Mouse (Mus musculus) midbrain, postnatal 0 days (tissue): Measurements from ENCODE around the gene Vnn3. TPM values are rescaled to one million over a fixed set of nuclear protein-coding genes. Genes with fewer than 3 reads are reported as not detected.

Source experiments
- ATAC-seq: fragments of 200-750 bp; cut with Nextera tagmentation; 2 replicates; pipeline ENCODE4 v1.8.0; 2017; ENCODE audit warnings: moderate number of reproducible peaks, mild to moderate bottlenecking, moderate TSS enrichment, moderate library complexity; ENCODE audit not compliant: low FRiP score
- DNase-seq: peaks from one replicate; pipeline ENCODE4 v3.0.0-alpha.2; 2015; ENCODE audit warnings: low spot score
- H3K27ac ChIP-seq: fragments of 300-500 bp; sonication (generic); 2 replicates; pipeline ENCODE4 v1.5.1; 2014; ENCODE audit warnings: low read depth, mild to moderate bottlenecking, low read length, mixed read lengths
- H3K27me3 ChIP-seq: fragments of 300-500 bp; sonication (generic); 2 replicates; pipeline ENCODE4 v1.6.1; 2014; ENCODE audit warnings: low read length, control low read depth, mixed read lengths; ENCODE audit not compliant: insufficient read depth
- H3K36me3 ChIP-seq: fragments of 300-500 bp; sonication (generic); 2 replicates; pipeline ENCODE4 v1.6.1; 2014; ENCODE audit warnings: low read length, control low read depth, mixed read lengths; ENCODE audit not compliant: insufficient read depth
- H3K4me1 ChIP-seq: fragments of 300-500 bp; sonication (generic); 2 replicates; pipeline ENCODE4 v1.6.1; 2014; ENCODE audit warnings: mild to moderate bottlenecking, control low read depth, antibody characterized with exemption, low read length, mixed read lengths; ENCODE audit not compliant: insufficient read depth
- H3K4me2 ChIP-seq: fragments of 300-500 bp; sonication (generic); 2 replicates; pipeline ENCODE4 v1.6.1; 2014; ENCODE audit warnings: low read depth, mild to moderate bottlenecking, low read length, mixed read lengths; ENCODE audit not compliant: poor library complexity, severe bottlenecking
- H3K4me3 ChIP-seq: fragments of 300-500 bp; sonication (generic); 2 replicates; pipeline ENCODE4 v1.5.1; 2014; ENCODE audit warnings: low read depth, mild to moderate bottlenecking, low read length, moderate library complexity
- H3K9ac ChIP-seq: fragments of 300-500 bp; sonication (generic); replicated peaks from 2 replicates; pipeline ENCODE4 v1.6.1; 2014; ENCODE audit warnings: mild to moderate bottlenecking, low read length, moderate library complexity, mixed read lengths; ENCODE audit not compliant: poor library complexity, severe bottlenecking
- H3K9me3 ChIP-seq: fragments of 300-500 bp; sonication (generic); 2 replicates; pipeline ENCODE4 v1.6.1; 2016; ENCODE audit warnings: low read length, control low read depth
- CTCF ChIP-seq: IDR thresholded peaks from 2 replicates; pipeline ENCODE4 v1.5.1; 2016; ENCODE audit warnings: antibody characterized with exemption, mild to moderate bottlenecking
- WGBS: fragments of 180-500 bp; shearing (Covaris S2); extraction: QIAGEN DNeasy Blood & Tissue Kit; methylation state at CpG from one replicate; pipeline ENCODE4 v1.1.7; 2014; 5-methylcytosine and 5-hydroxymethylcytosine counted together
- polyA plus RNA-seq: library from polyadenylated mRNA; unstranded; fragments of >200 nt; fragmentation: Nextera tagmentation; extraction: Ambion mirVana; gene quantifications from 2 replicates; pipeline ENCODE4 v1.2.1, GENCODE M21; 2015
- total RNA-seq: library from RNA; depleted of rRNA; stranded (reverse); fragments of >200 nt; gene quantifications from 2 replicates; pipeline ENCODE4 v1.2.3, GENCODE M21; 2014

Vnn3 gene
- total and polyA plus RNA-seq, 2 experiments from 2014 or later: 0.09 TPM; not detected in 1

DNA sequence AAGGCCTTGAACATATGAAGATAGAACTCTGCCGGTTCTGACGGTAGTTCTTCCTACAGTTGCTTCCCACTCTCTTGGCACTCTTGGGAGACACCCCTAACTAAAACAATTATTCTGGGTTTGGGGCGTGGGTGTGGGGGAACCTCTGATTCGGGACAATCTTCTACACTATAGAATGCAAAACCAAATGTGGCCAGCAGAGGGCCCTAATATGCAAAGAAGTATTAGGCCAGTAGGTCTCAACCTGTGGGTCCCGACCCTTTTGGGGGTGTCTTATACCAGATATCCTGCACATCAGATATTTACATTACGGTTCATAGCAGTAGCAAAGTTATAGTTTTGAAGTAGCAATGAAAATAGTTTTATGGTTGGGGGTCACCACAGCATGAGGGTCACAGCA is 29.4 kb downstream of the Vnn3 start:
- Histone ChIP-seq H3K9ac (no peak overlapping the region), H3K4me1 (no peaks in the 10 kb centered on the region), H3K4me3 (no peak overlapping the region), H3K27ac (no peak overlapping the region), H3K9me3 (no peaks in the 10 kb centered on the region), H3K4me2 (no peak overlapping the region), H3K27me3 (no peaks in the 10 kb centered on the region), H3K36me3 (no peaks in the 10 kb centered on the region)
- no peak for ATAC-seq
- TF ChIP-seq CTCF: peak; percentile 35; the same call in 1 of the 2 replicates
- WGBS: 93% methylated on average over 6 of the region's 6 CpGs
- DNase-seq: no peak

DNA sequence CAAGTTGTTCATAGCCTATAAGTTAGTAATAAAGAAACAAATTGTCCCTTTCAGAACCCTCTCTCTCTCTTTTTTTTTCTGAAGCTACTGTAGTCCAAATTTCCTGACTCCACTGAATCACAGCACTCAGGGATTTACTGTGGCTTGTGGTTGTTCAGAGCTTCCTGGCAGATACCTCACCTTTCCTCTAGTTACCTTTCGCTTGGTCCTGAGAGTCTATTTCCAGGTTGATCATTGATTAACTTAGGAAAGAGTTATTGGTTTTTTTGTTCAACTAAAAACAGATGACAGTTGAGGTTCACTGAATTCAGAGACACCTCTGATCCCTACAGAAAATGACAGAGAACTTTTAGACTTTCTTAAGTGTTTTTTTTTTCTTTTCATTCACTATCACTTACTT is 33.6 kb downstream of the Vnn3 start:
- H3K4me2 ChIP-seq: no peak overlapping the region
- WGBS: 100% methylated on average over 1 of the region's 1 CpGs
- no peak overlapping the region for H3K27ac ChIP-seq
- H3K4me1 ChIP-seq: no peaks in the 10 kb centered on the region
- H3K27me3 ChIP-seq: no peaks in the 10 kb centered on the region
- H3K36me3 ChIP-seq: no peaks in the 10 kb centered on the region
- DNase-seq: no peak
- H3K9me3 ChIP-seq: no peaks in the 10 kb centered on the region
- H3K9ac ChIP-seq: no peak overlapping the region
- TF ChIP-seq CTCF: no peak
- ATAC-seq: no peak
- H3K4me3 ChIP-seq: no peak overlapping the region

DNA sequence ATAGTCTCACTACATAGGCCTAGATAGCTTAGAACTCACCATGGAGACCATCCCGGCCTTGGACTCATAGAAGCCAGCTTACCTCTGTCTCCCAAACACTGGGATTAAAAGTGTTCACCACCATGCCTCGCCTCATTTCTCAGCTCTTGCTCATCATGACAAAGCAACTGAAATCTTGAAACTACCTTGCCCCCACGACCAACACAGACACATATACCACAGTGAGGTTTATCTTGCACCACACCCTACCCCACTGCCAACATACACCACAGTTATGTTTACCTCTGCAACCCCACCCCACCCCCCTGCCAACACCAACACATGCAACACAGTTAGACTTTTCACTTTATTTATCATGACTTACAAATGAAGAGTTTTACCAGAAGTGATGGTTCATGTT is 34.8 kb downstream of the Vnn3 start:
- TF ChIP-seq CTCF: no peak
- DNase-seq: no peak
- H3K9me3 ChIP-seq: no peaks in the 10 kb centered on the region
- no peaks in the 10 kb centered on the region for H3K36me3 ChIP-seq
- H3K4me1 ChIP-seq: no peaks in the 10 kb centered on the region
- no peak overlapping the region for H3K4me2 ChIP-seq
- no peak overlapping the region for H3K27ac ChIP-seq
- ATAC-seq: no peak
- no peaks in the 10 kb centered on the region for H3K27me3 ChIP-seq
- H3K9ac ChIP-seq: no peak overlapping the region
- H3K4me3 ChIP-seq: no peak overlapping the region
- 77% methylated on average over 3 of the region's 3 CpGs for WGBS

DNA sequence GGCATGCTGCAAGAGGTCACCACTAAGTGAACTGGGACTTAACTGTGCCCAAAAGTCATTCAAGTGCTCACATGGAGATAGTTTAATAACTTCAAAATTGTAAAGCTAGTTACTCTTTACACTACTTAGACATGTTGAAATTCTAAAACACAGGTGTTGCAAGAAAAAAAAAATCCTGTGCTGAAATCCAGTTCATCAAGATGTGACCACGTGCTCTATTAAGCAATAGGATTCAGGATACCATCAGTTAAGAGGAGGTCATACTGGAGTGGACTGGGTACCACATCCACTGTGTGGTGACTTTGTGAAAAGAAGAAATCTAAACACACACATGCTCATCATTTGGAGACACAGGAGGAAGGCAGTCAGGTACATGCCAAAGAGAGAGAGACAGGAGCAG is 41.7 kb downstream of the Vnn3 start:
- ATAC-seq (no peak), DNase-seq (no peak)
- 93% methylated on average over 1 of the region's 1 CpGs for WGBS
- no peaks in the 10 kb centered on the region for H3K36me3 ChIP-seq
- no peak overlapping the region for H3K4me2 ChIP-seq
- no peak overlapping the region for H3K9ac ChIP-seq
- TF ChIP-seq CTCF: no peak
- no peaks in the 10 kb centered on the region for H3K4me1 ChIP-seq
- H3K4me3 ChIP-seq: no peak overlapping the region
- H3K27ac ChIP-seq: no peak overlapping the region
- no peaks in the 10 kb centered on the region for H3K9me3 ChIP-seq
- H3K27me3 ChIP-seq: no peaks in the 10 kb centered on the region

DNA sequence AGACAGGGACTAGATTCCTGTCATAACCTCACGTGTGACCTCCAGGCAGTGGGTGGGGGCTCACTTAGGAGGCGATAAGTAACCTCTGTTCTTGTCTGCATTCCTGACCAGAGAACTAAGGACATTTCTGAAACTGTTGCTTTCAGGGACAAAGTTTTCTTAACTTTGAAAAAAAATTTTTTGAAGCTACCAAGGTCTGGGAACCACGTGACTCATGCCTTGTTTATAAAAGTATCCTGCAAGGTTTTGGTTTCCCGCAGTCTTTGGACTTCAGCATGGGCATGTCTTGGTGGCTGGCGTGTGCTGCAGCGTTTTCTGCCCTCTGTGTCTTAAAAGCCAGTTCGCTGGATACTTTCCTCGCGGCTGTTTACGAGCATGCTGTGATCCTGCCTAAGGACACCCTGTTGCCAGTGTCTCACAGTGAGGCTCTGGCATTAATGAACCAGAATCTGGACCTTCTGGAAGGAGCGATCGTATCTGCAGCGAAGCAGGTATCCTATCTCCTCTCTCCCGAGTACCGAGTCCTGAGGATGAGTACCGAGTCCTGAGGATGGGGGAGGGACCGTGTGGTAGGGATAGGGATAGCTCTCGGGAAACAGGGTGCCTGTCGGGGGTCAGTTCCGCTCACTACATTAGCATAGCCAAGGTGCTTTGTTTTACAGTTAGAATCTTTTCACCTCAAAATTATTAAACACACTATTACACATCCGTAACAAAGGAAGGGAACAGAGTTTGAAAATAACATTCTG is 43.5 kb downstream of the Vnn3 start, which contains the start of gene Vnn1:
Vnn1 (plus strand) TSS at position 88 of the 749 bp plus-strand sequence.
- ATAC-seq: no peak
- WGBS: 39% methylated on average over 21 of the region's 21 CpGs

DNA sequence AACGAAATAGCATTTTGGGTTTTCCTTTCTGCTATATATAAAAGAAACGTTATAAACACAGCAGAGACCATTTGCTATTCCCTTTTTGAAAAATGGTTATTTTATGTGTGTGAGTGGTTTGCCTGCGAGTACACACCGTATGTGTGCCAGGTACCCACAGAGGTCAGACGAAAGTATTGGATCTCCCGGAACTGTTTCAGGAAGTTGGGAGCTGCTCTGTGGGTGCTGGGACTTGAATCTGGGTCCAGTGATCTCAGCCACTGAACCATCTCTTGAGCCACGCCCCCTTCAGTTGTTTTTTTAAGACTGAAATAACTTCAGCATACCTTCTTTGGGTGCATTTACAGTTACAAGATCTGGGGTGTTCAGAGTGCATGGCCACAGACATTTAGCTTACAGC is 44.1 kb downstream of the Vnn3 start:
- Histone ChIP-seq H3K4me2 (no peak overlapping the region), H3K4me1 (no peaks in the 10 kb centered on the region), H3K36me3 (no peaks in the 10 kb centered on the region), H3K4me3 (no peak overlapping the region), H3K27ac (no peak overlapping the region), H3K9ac (no peak overlapping the region), H3K9me3 (no peaks in the 10 kb centered on the region), H3K27me3 (no peaks in the 10 kb centered on the region)
- no peak for TF ChIP-seq CTCF
- ATAC-seq (no peak), DNase-seq (no peak)
- 82% methylated on average over 7 of the region's 7 CpGs for WGBS

More for the DNA sequence above, 43.5 kb downstream of the Vnn3 start, which contains the start of gene Vnn1:
- Histone ChIP-seq H3K36me3 (no peaks in the 10 kb centered on the region), H3K4me3 (peak within 1 kb of the TSS; percentile 5), H3K27ac (no peak within 1 kb of the TSS), H3K4me1 (no peaks in the 10 kb centered on the region), H3K9me3 (no peaks in the 10 kb centered on the region), H3K4me2 (peak within 1 kb of the TSS; percentile 34), H3K27me3 (no peaks in the 10 kb centered on the region), H3K9ac (no peak within 1 kb of the TSS)
- DNase-seq: no peak
- no peak for TF ChIP-seq CTCF
